Mouse (Mus musculus) thymus, adult 2 months (tissue): ENCODE data around the gene Akap13.

Source experiments
- CTCF ChIP-seq: fragments of 200-500 bp; IDR thresholded peaks from 2 replicates; pipeline ENCODE4 v1.5.1; 2012; ENCODE audit warnings: mild to moderate bottlenecking, control low read depth, low read length, moderate library complexity, borderline replicate concordance; ENCODE audit not compliant: control insufficient read depth, poor library complexity, insufficient read depth; ENCODE audit errors: extremely low read depth
- POLR2A ChIP-seq: fragments of 200-500 bp; IDR thresholded peaks from 2 replicates; pipeline ENCODE4 v1.6.1; 2012; ENCODE audit warnings: mild to moderate bottlenecking, low read length, control low read depth, moderate library complexity; ENCODE audit not compliant: control insufficient read depth, poor library complexity, insufficient read depth; ENCODE audit errors: extremely low read depth

DNA sequence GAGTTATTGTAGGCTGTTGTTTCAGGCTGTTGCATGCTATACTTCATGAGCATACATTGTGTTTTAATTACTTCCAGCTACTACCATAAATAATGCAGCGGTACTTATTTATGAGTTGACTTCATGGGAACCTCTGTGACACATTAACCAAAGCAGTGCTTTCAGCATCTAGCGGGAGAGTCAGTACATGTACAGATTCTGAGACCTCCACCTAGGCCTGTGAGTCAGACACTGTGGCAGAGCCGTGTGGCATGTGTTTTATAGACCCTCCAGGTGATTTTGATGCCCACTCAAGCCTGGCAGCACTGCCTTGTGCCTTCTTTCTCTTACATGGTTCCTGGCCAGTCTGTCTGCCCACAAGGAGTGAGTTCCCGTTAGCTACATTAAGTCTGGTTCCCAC, 266.0 kb downstream of the Akap13 start:
- no peak for TF ChIP-seq CTCF
- TF ChIP-seq POLR2A: no peak
